Mouse (Mus musculus): ENCODE measurements around the gene Tomm70a. TPM values are rescaled to one million over a fixed set of nuclear protein-coding genes. Genes with fewer than 3 reads are reported as not detected.

Gene Tomm70a
- polyA plus RNA-seq, 1 experiment = 56.2 TPM

GRCm38 (mm10) chr16:57177254-57177653 is 55.8 kb downstream of the Tomm70a start:
- H3K27ac ChIP-seq (ENCODE audit: insufficient read depth, low read length) = no peak overlapping the region
- TF ChIP-seq POLR2A (IDR thresholded peaks at IDR 0.05; ENCODE audit: extremely low read depth, insufficient read depth, low read length) (no peak), CTCF (IDR thresholded peaks at IDR 0.05; ENCODE audit: extremely low read depth, insufficient read depth, low read length) (peak; percentile 61)
- H3K4me1 ChIP-seq (ENCODE audit: control insufficient read depth, insufficient read depth, low read length) = no peaks in the 10 kb centered on the region
- H3K4me3 ChIP-seq (ENCODE audit: insufficient read depth, low read length) = no peak overlapping the region

DNA sequence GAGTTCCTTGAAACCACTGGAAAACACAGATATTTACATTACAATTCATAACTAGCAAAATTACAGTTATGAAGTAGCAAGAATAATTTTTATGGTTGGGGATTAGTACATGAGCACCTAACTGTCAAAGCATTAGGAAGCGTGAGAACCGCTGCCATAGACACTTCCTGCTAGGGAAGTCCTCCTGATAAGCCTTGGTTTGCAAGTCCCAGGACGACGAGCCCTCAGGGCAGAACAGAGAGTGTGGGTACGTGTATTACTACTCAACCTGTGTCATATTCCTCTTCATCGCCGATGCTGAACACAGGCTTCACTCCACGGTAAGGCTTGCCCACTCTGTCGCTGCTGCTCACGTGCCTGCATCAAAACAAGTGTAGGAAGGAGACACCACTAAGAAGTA is 56.2 kb downstream of the Tomm70a start:
- TF ChIP-seq CTCF (IDR thresholded peaks at IDR 0.05; ENCODE audit: extremely low read depth, insufficient read depth, low read length) (no peak), POLR2A (IDR thresholded peaks at IDR 0.05; ENCODE audit: extremely low read depth, insufficient read depth, low read length) (no peak)
- no peak overlapping the region for H3K27ac ChIP-seq (ENCODE audit: insufficient read depth, low read length)
- H3K4me3 ChIP-seq (ENCODE audit: insufficient read depth, low read length) = no peak overlapping the region
- no peaks in the 10 kb centered on the region for H3K4me1 ChIP-seq (ENCODE audit: control insufficient read depth, insufficient read depth, low read length)

DNA sequence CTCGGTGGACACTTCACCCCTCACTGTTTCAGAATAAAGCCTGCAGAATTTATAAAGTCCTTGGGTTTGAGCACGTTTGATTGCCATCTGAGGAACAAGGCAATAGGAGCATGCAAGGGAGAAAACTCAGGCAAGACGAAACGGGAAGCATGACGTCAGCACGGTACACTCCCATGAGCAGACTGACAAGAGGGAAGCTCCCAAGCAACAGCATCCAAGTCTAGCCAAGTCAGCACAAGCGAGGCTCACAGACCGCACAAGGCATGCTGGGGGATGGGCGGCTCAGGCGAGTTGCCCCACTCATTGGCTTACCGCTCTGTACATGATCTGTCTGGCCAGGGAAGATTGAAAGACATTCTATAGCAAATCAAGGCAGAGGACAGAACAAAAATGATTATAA is 59.7 kb downstream of the Tomm70a start:
- TF ChIP-seq POLR2A (IDR thresholded peaks at IDR 0.05; ENCODE audit: extremely low read depth, insufficient read depth, low read length) (no peak), CTCF (IDR thresholded peaks at IDR 0.05; ENCODE audit: extremely low read depth, insufficient read depth, low read length) (no peak)
- H3K4me3 ChIP-seq (ENCODE audit: insufficient read depth, low read length) = no peak overlapping the region
- H3K4me1 ChIP-seq (ENCODE audit: control insufficient read depth, insufficient read depth, low read length) = no peaks in the 10 kb centered on the region
- no peak overlapping the region for H3K27ac ChIP-seq (ENCODE audit: insufficient read depth, low read length)

- H3K4me3 ChIP-seq (ENCODE audit: insufficient read depth, low read length) = no peak overlapping the region
- no peak for TF ChIP-seq POLR2A (IDR thresholded peaks at IDR 0.05; ENCODE audit: extremely low read depth, insufficient read depth, low read length)
- no peak for TF ChIP-seq CTCF (IDR thresholded peaks at IDR 0.05; ENCODE audit: extremely low read depth, insufficient read depth, low read length)
- H3K4me1 ChIP-seq (ENCODE audit: control insufficient read depth, insufficient read depth, low read length) = no peaks in the 10 kb centered on the region
- no peak overlapping the region for H3K27ac ChIP-seq (ENCODE audit: insufficient read depth, low read length)
Observed at GRCm38 (mm10) chr16:57182037-57182436, 60.5 kb downstream of the Tomm70a start.

DNA sequence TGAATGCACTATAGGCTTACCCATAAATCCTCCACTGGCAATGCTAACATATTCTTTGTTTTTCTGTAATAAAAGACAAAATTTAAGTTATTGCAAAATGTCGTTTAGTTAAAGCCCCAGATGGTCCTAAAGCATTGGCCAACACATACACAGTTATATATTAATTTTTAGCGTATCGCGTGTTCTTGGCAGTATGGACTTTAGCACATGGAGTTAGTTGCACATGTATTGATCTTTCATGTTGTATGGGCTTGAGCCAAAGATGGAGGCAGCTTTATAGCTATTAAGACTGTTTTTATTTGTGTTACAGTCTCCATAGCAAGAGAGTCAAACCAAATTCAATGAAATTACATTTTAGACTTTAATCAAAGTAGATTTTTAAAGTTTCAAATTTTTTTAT is 65.1 kb downstream of the Tomm70a start:
- no peaks in the 10 kb centered on the region; the same call in 1 of the 2 replicates for H3K4me1 ChIP-seq (ENCODE audit: control insufficient read depth, insufficient read depth, low read length)
- no peak overlapping the region for H3K4me3 ChIP-seq (ENCODE audit: insufficient read depth, low read length)
- H3K27ac ChIP-seq (ENCODE audit: insufficient read depth, low read length) = no peak overlapping the region
- no peak for TF ChIP-seq POLR2A (IDR thresholded peaks at IDR 0.05; ENCODE audit: extremely low read depth, insufficient read depth, low read length)
- TF ChIP-seq CTCF (IDR thresholded peaks at IDR 0.05; ENCODE audit: extremely low read depth, insufficient read depth, low read length) = no peak

DNA sequence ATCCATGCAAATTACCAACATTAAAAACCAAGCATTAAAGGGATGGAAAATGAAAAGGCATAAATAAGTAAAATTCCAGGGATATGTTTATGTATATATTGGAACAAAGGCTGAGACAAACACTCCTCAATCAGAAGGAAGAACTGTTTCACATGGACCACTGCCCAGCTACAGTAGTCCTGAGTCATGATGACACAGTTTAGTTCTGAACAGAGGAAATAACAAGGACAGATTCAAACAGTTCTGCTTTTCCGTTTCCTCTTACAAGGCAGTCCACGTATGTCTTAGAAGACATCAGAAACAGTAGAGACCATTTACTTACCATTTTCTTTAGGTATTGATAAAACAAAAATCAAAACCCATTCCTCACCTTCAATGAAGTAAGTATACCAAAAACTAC is 68.0 kb downstream of the Tomm70a start:
- Histone ChIP-seq H3K27ac (ENCODE audit: insufficient read depth, low read length) (no peak overlapping the region), H3K4me3 (ENCODE audit: insufficient read depth, low read length) (no peak overlapping the region)

GRCm38 (mm10) chr16:57190390-57190789 is 68.9 kb downstream of the Tomm70a start:
- Histone ChIP-seq H3K4me1 (ENCODE audit: control insufficient read depth, insufficient read depth, low read length) (no peaks in the 10 kb centered on the region; the same call in 1 of the 2 replicates), H3K4me3 (ENCODE audit: insufficient read depth, low read length) (no peak overlapping the region), H3K27ac (ENCODE audit: insufficient read depth, low read length) (no peak overlapping the region)
- TF ChIP-seq POLR2A (IDR thresholded peaks at IDR 0.05; ENCODE audit: extremely low read depth, insufficient read depth, low read length) (no peak), CTCF (IDR thresholded peaks at IDR 0.05; ENCODE audit: extremely low read depth, insufficient read depth, low read length) (no peak)

More for the DNA sequence above, 68.0 kb downstream of the Tomm70a start:
- H3K4me1 ChIP-seq (ENCODE audit: control insufficient read depth, insufficient read depth, low read length) = no peaks in the 10 kb centered on the region; the same call in 1 of the 2 replicates
- TF ChIP-seq POLR2A (IDR thresholded peaks at IDR 0.05; ENCODE audit: extremely low read depth, insufficient read depth, low read length) (no peak), CTCF (IDR thresholded peaks at IDR 0.05; ENCODE audit: extremely low read depth, insufficient read depth, low read length) (no peak)

GRCm38 (mm10) chr16:57191214-57191613 is 69.7 kb downstream of the Tomm70a start:
- Histone ChIP-seq H3K27ac (ENCODE audit: insufficient read depth, low read length) (no peak overlapping the region), H3K4me1 (ENCODE audit: control insufficient read depth, insufficient read depth, low read length) (no peaks in the 10 kb centered on the region; the same call in 1 of the 2 replicates), H3K4me3 (ENCODE audit: insufficient read depth, low read length) (no peak overlapping the region)
- TF ChIP-seq CTCF (IDR thresholded peaks at IDR 0.05; ENCODE audit: extremely low read depth, insufficient read depth, low read length) = no peak
- no peak for TF ChIP-seq POLR2A (IDR thresholded peaks at IDR 0.05; ENCODE audit: extremely low read depth, insufficient read depth, low read length)

- Histone ChIP-seq H3K4me1 (ENCODE audit: control insufficient read depth, insufficient read depth, low read length) (no peaks in the 10 kb centered on the region), H3K27ac (ENCODE audit: insufficient read depth, low read length) (no peak overlapping the region), H3K4me3 (ENCODE audit: insufficient read depth, low read length) (no peak overlapping the region)
- TF ChIP-seq POLR2A (IDR thresholded peaks at IDR 0.05; ENCODE audit: extremely low read depth, insufficient read depth, low read length) (no peak), CTCF (IDR thresholded peaks at IDR 0.05; ENCODE audit: extremely low read depth, insufficient read depth, low read length) (no peak)
Observed at GRCm38 (mm10) chr16:57196590-57196989, 75.1 kb downstream of the Tomm70a start.

- no peak overlapping the region for H3K4me3 ChIP-seq (ENCODE audit: insufficient read depth, low read length)
- no peak for TF ChIP-seq CTCF (IDR thresholded peaks at IDR 0.05; ENCODE audit: extremely low read depth, insufficient read depth, low read length)
- TF ChIP-seq POLR2A (IDR thresholded peaks at IDR 0.05; ENCODE audit: extremely low read depth, insufficient read depth, low read length) = no peak
- no peaks in the 10 kb centered on the region for H3K4me1 ChIP-seq (ENCODE audit: control insufficient read depth, insufficient read depth, low read length)
- no peak overlapping the region for H3K27ac ChIP-seq (ENCODE audit: insufficient read depth, low read length)
Observed at GRCm38 (mm10) chr16:57197281-57197680, 75.8 kb downstream of the Tomm70a start.

Other genes starting within 250 kb of the Tomm70a start
- gene Tmem45a, start 235.5 kb upstream of the Tomm70a start, polyA plus RNA-seq (2012; rRNA removed) = 0.66 and 1.0 TPM in 2 replicates
- gene Lnp1, start 193.6 kb upstream of the Tomm70a start, polyA plus RNA-seq (2012; rRNA removed) = 0.58 and 0.98 TPM in 2 replicates
- gene Tmem45a2, start 50.3 kb upstream of the Tomm70a start, polyA plus RNA-seq (2012; rRNA removed) = 0.06 TPM in 1 of 2 replicates, not detected in the other
- 13.1 and 15.1 TPM in 2 replicates for gene Nit2, start 45.6 kb downstream of the Tomm70a start, polyA plus RNA-seq (2012; rRNA removed)
- gene Tbc1d23, start 109.8 kb downstream of the Tomm70a start, polyA plus RNA-seq (2012; rRNA removed) = 39.7 and 40.9 TPM in 2 replicates
- 0.98 and 1.4 TPM in 2 replicates for gene Tmem30c, start 171.2 kb downstream of the Tomm70a start, polyA plus RNA-seq (2012; rRNA removed)
- gene Filip1l, start 231.4 kb downstream of the Tomm70a start, polyA plus RNA-seq (2012; rRNA removed) = 2.3 and 3.0 TPM in 2 replicates